Mouse (Mus musculus) myocyte (in vitro differentiated cells): ENCODE data around the gene Urm1.

Experiments used
- CEBPB ChIP-seq: IDR thresholded peaks from 2 replicates; pipeline ENCODE4 v1.6.1; 2011; ENCODE audit warnings: mild to moderate bottlenecking, moderate library complexity; ENCODE audit not compliant: poor library complexity, insufficient read depth, severe bottlenecking
- E2F4 ChIP-seq: IDR thresholded peaks from one replicate; pipeline ENCODE4 v1.6.1; 2011; ENCODE audit warnings: mild to moderate bottlenecking, control low read depth, moderate library complexity; ENCODE audit not compliant: insufficient read depth
- MAX ChIP-seq: IDR thresholded peaks from one replicate; pipeline ENCODE4 v1.6.1; 2011; ENCODE audit warnings: low read depth, mild to moderate bottlenecking, control low read depth
- MYOD1 ChIP-seq, 3 experiments: IDR thresholded peaks; one replicate each; pipeline ENCODE4 v1.6.1; 2011; ENCODE audit warnings: control low read depth in 2 of 3, low read depth in 2 of 3, mild to moderate bottlenecking in 2 of 3, moderate library complexity in 1 of 3; ENCODE audit not compliant: insufficient read length in 2 of 3, control insufficient read depth in 1 of 3
- POLR2A ChIP-seq: IDR thresholded peaks from one replicate; pipeline ENCODE4 v1.6.1; 2011; ENCODE audit warnings: low read depth, mild to moderate bottlenecking, control low read depth, moderate library complexity; ENCODE audit not compliant: insufficient read length
- TCF12 ChIP-seq: IDR thresholded peaks from one replicate; pipeline ENCODE4 v1.6.1; 2011; ENCODE audit warnings: mild to moderate bottlenecking, control low read depth; ENCODE audit not compliant: poor library complexity, insufficient read depth, severe bottlenecking

DNA sequence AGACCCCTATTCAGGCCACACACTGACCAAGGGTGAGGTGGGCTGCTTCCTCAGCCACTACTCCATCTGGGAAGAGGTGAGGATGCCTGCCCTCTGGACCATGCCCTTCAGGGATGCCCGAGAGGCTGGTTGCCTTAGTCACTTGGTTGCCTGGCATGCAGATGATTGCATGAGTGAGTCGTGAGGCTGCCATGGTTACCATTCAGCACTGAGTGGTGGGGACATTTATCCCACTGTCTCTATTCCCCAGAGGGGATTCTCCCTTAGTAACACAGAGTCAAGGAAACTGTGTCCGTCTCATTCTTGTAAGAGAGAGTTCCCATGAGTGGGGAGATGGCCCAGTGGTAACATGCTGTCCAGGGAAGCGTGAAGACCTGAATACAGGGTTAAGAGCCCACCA lies 58.2 kb downstream of the Urm1 start:
- no peak for TF ChIP-seq MAX
- TF ChIP-seq POLR2A = no peak
- TF ChIP-seq CEBPB = no peak
- no peak for TF ChIP-seq MYOD1 (IDR thresholded peaks at IDR 0.05; ENCODE audit: control insufficient read depth in 1 of 3, insufficient read length in 2 of 3, low read depth in 2 of 3)
- no peak for TF ChIP-seq E2F4
- TF ChIP-seq TCF12 = no peak
